Mouse (Mus musculus): ENCODE data around the gene Dok5. TPM values are rescaled to one million over a fixed set of nuclear protein-coding genes. Genes with fewer than 3 reads are reported as not detected.

Gene Dok5
- polyA plus RNA-seq, 1 experiment: 0.04 TPM

GRCm38 (mm10) chr2:170837363-170837762 is 105.8 kb downstream of the Dok5 start:
- 71% methylated on average over 11 of the region's 11 CpGs for WGBS
- DNase-seq (ENCODE audit: low read depth in 1 of 2, low spot score in 2 of 2): no peak
- H3K4me3 ChIP-seq (ENCODE audit: extremely low read depth, insufficient read depth, insufficient read length): no peak overlapping the region
- no peaks in the 10 kb centered on the region for H3K27me3 ChIP-seq (ENCODE audit: control insufficient read depth, insufficient read depth, low read length)
- H3K27ac ChIP-seq (ENCODE audit: insufficient read depth, low read length): no peak overlapping the region
- no peaks in the 10 kb centered on the region for H3K4me1 ChIP-seq (ENCODE audit: control insufficient read depth, insufficient read depth, insufficient read length)
- TF ChIP-seq POLR2A (IDR thresholded peaks at IDR 0.05; ENCODE audit: low read depth, low read length): no peak
- no peak for TF ChIP-seq CTCF (IDR thresholded peaks at IDR 0.05; ENCODE audit: extremely low read depth, insufficient read depth, insufficient read length, insufficient replicate concordance)
- H3K36me3 ChIP-seq (ENCODE audit: control insufficient read depth, insufficient read depth, low read length): no peaks in the 10 kb centered on the region

GRCm38 (mm10) chr2:170837824-170838557 is 106.4 kb downstream of the Dok5 start:
- Histone ChIP-seq H3K36me3 (ENCODE audit: control insufficient read depth, insufficient read depth, low read length) (no peaks in the 10 kb centered on the region), H3K27ac (ENCODE audit: insufficient read depth, low read length) (no peak overlapping the region), H3K27me3 (ENCODE audit: control insufficient read depth, insufficient read depth, low read length) (no peaks in the 10 kb centered on the region), H3K4me3 (ENCODE audit: extremely low read depth, insufficient read depth, insufficient read length) (no peak overlapping the region), H3K4me1 (ENCODE audit: control insufficient read depth, insufficient read depth, insufficient read length) (no peaks in the 10 kb centered on the region)
- 77% methylated on average over 12 of the region's 12 CpGs for WGBS
- no peak for DNase-seq (ENCODE audit: low read depth in 1 of 2, low spot score in 2 of 2)
- TF ChIP-seq CTCF (IDR thresholded peaks at IDR 0.05; ENCODE audit: extremely low read depth, insufficient read depth, insufficient read length, insufficient replicate concordance) (no peak), POLR2A (IDR thresholded peaks at IDR 0.05; ENCODE audit: low read depth, low read length) (no peak)

DNA sequence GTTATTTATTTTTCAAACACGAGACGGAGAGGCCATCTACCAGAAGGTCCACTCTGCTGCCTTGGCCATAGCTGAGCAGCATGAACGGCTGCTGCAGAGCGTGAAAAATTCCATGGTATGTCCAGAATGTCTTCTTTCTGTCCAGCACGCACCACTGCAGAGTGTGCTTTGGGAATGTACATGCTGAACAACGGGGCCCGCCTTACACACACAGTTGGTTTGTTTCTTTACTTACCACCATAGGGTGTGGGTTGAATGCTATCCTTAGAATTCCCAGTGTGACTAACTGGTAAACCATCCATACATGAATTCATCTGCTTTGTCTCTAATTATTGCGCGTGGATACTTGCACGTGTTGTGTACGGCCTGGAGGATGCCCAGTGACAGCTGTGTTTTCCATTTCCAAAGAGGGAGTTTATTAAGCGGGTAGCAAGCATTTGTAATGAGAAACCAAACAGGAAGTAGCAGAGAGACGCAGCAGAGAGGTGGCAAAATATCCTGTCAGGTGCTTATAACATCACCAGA is 109.9 kb downstream of the Dok5 start:
- 78% methylated on average over 13 of the region's 13 CpGs for WGBS
- Histone ChIP-seq H3K4me3 (ENCODE audit: extremely low read depth, insufficient read depth, insufficient read length) (no peak overlapping the region), H3K36me3 (ENCODE audit: control insufficient read depth, insufficient read depth, low read length) (no peaks in the 10 kb centered on the region), H3K4me1 (ENCODE audit: control insufficient read depth, insufficient read depth, insufficient read length) (no peaks in the 10 kb centered on the region), H3K27me3 (ENCODE audit: control insufficient read depth, insufficient read depth, low read length) (no peaks in the 10 kb centered on the region), H3K27ac (ENCODE audit: insufficient read depth, low read length) (no peak overlapping the region)
- TF ChIP-seq POLR2A (IDR thresholded peaks at IDR 0.05; ENCODE audit: low read depth, low read length) (no peak), CTCF (IDR thresholded peaks at IDR 0.05; ENCODE audit: extremely low read depth, insufficient read depth, insufficient read length, insufficient replicate concordance) (no peak)
- no peak for DNase-seq (ENCODE audit: low read depth in 1 of 2, low spot score in 2 of 2)

DNA sequence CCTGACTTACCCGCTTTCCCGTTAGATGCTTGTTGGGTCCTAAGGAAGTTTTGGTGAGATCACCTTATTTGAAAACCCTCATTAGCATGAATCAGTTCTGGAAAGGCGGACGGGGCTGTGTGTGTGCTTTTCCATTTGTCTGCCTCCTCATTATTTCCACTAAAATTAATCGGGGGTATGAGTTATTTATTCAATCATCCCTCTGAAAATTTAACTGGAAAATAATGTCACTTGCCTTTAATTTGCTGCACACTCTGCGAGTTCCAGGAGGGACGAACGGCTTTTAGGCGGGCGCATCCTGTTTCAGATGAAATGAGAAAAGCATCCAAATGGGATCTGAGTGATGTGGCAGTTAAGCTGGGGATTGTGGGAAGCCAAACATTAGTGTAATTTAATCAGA is 113.9 kb downstream of the Dok5 start:
- no peaks in the 10 kb centered on the region for H3K36me3 ChIP-seq (ENCODE audit: control insufficient read depth, insufficient read depth, low read length)
- H3K4me3 ChIP-seq (ENCODE audit: extremely low read depth, insufficient read depth, insufficient read length): no peak overlapping the region
- no peaks in the 10 kb centered on the region for H3K27me3 ChIP-seq (ENCODE audit: control insufficient read depth, insufficient read depth, low read length)
- no peak for TF ChIP-seq CTCF (IDR thresholded peaks at IDR 0.05; ENCODE audit: extremely low read depth, insufficient read depth, insufficient read length, insufficient replicate concordance)
- no peak for TF ChIP-seq POLR2A (IDR thresholded peaks at IDR 0.05; ENCODE audit: low read depth, low read length)
- WGBS: 89% methylated on average over 10 of the region's 10 CpGs
- H3K27ac ChIP-seq (ENCODE audit: insufficient read depth, low read length): no peak overlapping the region
- H3K4me1 ChIP-seq (ENCODE audit: control insufficient read depth, insufficient read depth, insufficient read length): no peaks in the 10 kb centered on the region
- no peak for DNase-seq (ENCODE audit: low read depth in 1 of 2, low spot score in 2 of 2)

GRCm38 (mm10) chr2:170850058-170850457 is 118.5 kb downstream of the Dok5 start:
- Histone ChIP-seq H3K27me3 (ENCODE audit: control insufficient read depth, insufficient read depth, low read length) (no peaks in the 10 kb centered on the region), H3K36me3 (ENCODE audit: control insufficient read depth, insufficient read depth, low read length) (no peaks in the 10 kb centered on the region), H3K4me1 (ENCODE audit: control insufficient read depth, insufficient read depth, insufficient read length) (no peaks in the 10 kb centered on the region), H3K4me3 (ENCODE audit: extremely low read depth, insufficient read depth, insufficient read length) (no peak overlapping the region), H3K27ac (ENCODE audit: insufficient read depth, low read length) (no peak overlapping the region)
- TF ChIP-seq POLR2A (IDR thresholded peaks at IDR 0.05; ENCODE audit: low read depth, low read length) (no peak), CTCF (IDR thresholded peaks at IDR 0.05; ENCODE audit: extremely low read depth, insufficient read depth, insufficient read length, insufficient replicate concordance) (no peak)
- WGBS: 93% methylated on average over 4 of the region's 4 CpGs
- DNase-seq (ENCODE audit: low read depth in 1 of 2, low spot score in 2 of 2): no peak

DNA sequence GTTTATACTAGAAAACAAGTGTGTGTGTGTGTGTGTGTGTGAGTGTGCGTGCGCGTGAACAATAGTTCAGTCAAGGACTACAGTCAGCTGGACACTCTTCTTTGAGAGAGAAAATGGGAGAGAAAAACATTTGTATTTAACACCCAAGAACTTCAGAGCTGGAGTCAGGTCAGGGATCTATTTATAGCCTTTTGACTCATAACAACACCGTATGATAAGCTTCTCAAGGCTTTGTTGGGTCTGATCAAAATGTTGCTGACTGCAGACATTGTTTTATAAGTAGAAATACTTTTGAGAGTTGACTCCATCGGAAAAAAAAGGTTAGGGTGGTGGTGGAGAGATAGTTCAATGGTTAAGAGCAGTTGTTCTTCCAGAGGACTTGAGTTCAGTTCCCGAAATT is 120.7 kb downstream of the Dok5 start:
- no peak for DNase-seq (ENCODE audit: low read depth in 1 of 2, low spot score in 2 of 2)
- Histone ChIP-seq H3K36me3 (ENCODE audit: control insufficient read depth, insufficient read depth, low read length) (no peaks in the 10 kb centered on the region), H3K4me1 (ENCODE audit: control insufficient read depth, insufficient read depth, insufficient read length) (no peaks in the 10 kb centered on the region), H3K27me3 (ENCODE audit: control insufficient read depth, insufficient read depth, low read length) (no peaks in the 10 kb centered on the region), H3K27ac (ENCODE audit: insufficient read depth, low read length) (no peak overlapping the region), H3K4me3 (ENCODE audit: extremely low read depth, insufficient read depth, insufficient read length) (no peak overlapping the region)
- 89% methylated on average over 6 of the region's 6 CpGs for WGBS
- no peak for TF ChIP-seq CTCF (IDR thresholded peaks at IDR 0.05; ENCODE audit: extremely low read depth, insufficient read depth, insufficient read length, insufficient replicate concordance)
- no peak for TF ChIP-seq POLR2A (IDR thresholded peaks at IDR 0.05; ENCODE audit: low read depth, low read length)

GRCm38 (mm10) chr2:170855210-170855609 is 123.6 kb downstream of the Dok5 start:
- DNase-seq (ENCODE audit: low read depth in 1 of 2, low spot score in 2 of 2): no peak
- Histone ChIP-seq H3K27me3 (ENCODE audit: control insufficient read depth, insufficient read depth, low read length) (no peaks in the 10 kb centered on the region), H3K4me1 (ENCODE audit: control insufficient read depth, insufficient read depth, insufficient read length) (no peaks in the 10 kb centered on the region), H3K36me3 (ENCODE audit: control insufficient read depth, insufficient read depth, low read length) (no peaks in the 10 kb centered on the region), H3K4me3 (ENCODE audit: extremely low read depth, insufficient read depth, insufficient read length) (no peak overlapping the region), H3K27ac (ENCODE audit: insufficient read depth, low read length) (no peak overlapping the region)
- TF ChIP-seq POLR2A (IDR thresholded peaks at IDR 0.05; ENCODE audit: low read depth, low read length) (no peak), CTCF (IDR thresholded peaks at IDR 0.05; ENCODE audit: extremely low read depth, insufficient read depth, insufficient read length, insufficient replicate concordance) (no peak)
- WGBS: 68% methylated on average over 3 of the region's 3 CpGs
